Mouse (Mus musculus): Measurements from ENCODE around the gene Ccrl2.

DNA sequence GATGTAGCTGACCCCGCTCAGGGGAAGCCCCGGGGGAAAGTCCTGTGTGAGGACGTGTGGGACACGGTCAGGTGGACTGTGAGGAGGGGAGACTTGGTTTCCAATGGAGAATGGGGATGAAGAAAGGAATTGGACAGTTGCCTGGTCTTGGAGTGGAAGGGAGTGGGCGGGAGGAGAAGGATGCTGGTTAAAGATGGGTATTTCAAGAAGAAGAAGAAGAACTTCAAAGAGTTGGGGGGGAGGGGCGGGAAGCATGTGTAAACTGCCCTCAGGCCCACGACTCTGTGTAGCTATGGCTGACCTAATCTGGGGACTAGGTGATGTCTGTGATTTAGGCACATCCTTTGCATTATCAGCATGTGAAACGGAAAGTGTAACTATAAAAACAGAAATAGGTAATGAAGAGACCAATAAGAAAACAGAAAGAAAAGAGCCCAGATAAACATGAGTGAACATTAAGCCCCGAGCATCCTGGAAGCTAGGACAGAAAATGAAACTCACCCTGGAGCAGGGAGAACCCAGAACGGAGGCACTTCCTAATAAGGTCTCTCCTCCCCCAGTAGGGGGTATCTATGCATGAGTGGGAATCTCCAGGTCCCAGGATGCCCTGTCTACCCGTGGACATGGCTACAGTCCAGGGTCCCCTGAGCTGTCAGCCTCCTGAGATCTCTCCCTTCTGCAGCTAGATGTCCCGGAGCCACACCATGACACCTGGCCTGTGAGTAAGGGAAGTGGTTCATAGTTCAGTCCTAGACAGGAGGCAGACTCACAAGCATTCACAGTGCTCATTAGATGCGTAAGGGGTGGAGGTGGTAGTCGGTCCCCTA lies 438 bp upstream of the Ccrl2 start:
- TF ChIP-seq POLR2A (IDR thresholded peaks at IDR 0.05; ENCODE audit: control insufficient read depth, low read depth, low read length) = no peak
- no peak for TF ChIP-seq CTCF (IDR thresholded peaks at IDR 0.05; ENCODE audit: control insufficient read depth, insufficient read depth, insufficient replicate concordance, low read depth, low read length)
